Mouse (Mus musculus) mouse embryonic stem cell (cell line): ENCODE results near the gene Sfxn5.

Experiments
- in situ Hi-C, 2 experiments: fragments of 300-500 bp; cut with MboI; formaldehyde crosslinking; loops; 1 replicate in 1 of 2; 3 replicates in 1 of 2; pipeline ENCODE4 v1.14.3; 2019 to 2020; ENCODE audit warnings: low sequenced_read_pairs in 2 of 2, low pct_unique_long_range_greater_than_20kb in 1 of 2, mixed read lengths in 1 of 2; ENCODE audit not compliant: unreplicated experiment in 1 of 2

Sfxn5 gene

DNA sequence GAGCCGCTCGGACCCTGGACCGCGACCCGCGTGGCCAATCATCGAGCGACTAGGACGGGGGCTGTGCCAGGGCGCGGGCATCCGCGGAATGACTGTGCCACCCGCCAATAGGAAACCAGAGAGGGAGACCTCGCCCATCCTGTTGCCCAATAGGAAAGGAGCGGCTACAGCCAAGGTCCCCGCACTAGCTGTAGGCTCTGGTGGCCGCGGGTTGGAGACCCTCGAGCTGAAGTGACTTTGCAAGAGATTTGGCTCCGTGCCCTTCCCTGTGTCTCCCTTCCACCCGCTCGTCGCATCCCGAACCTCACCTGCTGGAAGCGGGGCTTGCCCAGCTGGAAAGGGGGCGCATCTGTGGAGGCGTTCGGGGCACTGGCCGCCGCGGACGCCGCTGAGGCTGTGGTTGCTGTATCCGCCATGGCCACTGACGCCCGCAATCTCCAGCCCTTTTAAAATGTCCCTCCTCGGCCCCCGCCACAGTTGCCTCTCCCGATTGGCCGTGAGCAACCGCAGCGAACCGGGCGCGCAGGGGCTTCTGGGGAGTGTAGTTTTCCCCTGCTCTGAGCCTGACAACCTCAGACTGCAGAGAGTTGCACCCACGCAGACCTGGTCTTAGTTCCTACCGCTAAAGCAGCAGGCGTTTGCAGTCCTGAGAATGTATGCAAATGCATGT lies at the start of gene Sfxn5:
Gene Sfxn5, minus strand, starts transcription at position 423 of the 670 bp plus-strand sequence.
- in situ Hi-C loops: no loop called here

GRCm38 (mm10) chr6:85382791-85383190 lies 49.6 kb upstream of the Sfxn5 start:
- in situ Hi-C loops: no loop called here

GRCm38 (mm10) chr6:85381648-85382020 lies 48.4 kb upstream of the Sfxn5 start:
- in situ Hi-C loops: no loop called here

DNA sequence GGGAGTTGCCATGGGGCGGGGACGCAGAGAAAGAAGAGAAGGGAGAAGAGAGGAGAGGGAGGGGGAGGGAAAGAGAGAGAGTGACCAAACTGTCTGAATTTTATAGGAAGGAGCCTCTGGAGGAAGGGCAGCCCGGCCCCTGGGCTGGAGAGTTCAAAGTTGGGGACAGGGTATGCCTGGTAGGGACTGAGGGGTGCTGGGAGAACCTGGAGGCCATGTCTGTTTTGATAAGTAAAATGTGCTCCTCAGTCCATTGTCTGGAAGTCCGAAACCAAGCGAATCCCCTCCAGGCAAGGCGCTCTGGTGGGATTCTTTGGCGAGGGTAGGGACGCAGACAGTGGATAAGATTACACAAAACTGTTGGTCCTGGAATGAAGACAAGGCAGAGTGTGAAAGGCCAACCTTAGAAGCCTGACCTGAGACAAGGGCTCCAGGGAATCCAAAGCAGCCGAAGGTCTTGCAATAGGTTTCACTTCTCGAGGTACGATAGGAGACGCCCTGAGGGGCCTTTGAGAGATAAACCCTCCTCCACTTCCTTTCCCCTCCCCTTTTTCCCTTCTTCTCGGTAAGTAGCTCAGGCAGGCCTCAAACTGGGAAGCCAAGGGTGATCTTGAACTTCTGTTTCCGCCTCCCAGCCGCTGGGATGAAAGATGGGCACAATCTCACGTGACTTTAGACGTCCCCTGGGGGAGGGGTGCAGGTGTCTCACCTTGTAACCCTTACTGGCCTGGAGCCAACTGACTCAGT lies 47.9 kb upstream of the Sfxn5 start:
- in situ Hi-C loops: no loop called here

- in situ Hi-C loops: no loop called here
These were observed 47.1 kb upstream of the Sfxn5 start for GRCm38 (mm10) chr6:85380201-85380900.

DNA sequence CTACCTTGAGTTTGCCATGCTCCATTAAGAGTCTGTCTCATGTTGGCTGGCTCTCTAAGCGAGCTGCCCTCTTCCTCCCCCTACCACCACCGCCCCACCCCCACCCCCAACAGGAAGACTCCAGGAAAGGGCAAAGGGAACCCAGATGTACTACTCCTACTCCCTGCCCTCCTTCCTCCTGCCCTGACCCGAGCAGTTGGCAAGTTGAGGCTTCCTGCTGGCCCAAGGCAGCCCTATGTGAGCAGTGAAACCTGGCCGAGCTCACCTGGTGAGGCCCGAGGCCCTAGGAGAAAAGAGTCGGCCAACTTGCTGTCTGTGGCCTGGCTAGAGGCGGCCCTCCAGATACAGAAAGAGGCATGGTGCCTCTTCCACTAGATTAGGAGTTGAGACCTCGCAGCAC lies 45.4 kb upstream of the Sfxn5 start:
- in situ Hi-C loops: no loop called here

DNA sequence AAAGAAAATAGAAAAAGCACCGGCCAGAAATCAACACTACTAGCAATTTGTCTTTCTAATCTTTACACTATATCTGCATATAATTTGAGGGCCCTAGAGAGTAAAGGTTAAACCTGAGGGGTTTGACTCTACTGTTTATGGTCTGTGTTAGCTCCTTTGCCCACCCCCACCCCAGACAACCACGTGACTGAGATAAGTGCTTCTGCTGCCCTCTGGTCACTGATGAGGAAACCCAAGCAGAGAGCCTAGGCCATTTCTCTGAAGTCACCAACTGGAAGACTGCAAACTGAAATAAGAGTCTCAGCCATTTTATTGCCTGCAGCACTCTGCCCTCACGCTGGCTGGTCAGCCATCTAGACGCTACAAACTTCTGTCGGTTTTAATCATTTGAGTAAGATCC lies 44.7 kb upstream of the Sfxn5 start:
- in situ Hi-C loops: no loop called here

DNA sequence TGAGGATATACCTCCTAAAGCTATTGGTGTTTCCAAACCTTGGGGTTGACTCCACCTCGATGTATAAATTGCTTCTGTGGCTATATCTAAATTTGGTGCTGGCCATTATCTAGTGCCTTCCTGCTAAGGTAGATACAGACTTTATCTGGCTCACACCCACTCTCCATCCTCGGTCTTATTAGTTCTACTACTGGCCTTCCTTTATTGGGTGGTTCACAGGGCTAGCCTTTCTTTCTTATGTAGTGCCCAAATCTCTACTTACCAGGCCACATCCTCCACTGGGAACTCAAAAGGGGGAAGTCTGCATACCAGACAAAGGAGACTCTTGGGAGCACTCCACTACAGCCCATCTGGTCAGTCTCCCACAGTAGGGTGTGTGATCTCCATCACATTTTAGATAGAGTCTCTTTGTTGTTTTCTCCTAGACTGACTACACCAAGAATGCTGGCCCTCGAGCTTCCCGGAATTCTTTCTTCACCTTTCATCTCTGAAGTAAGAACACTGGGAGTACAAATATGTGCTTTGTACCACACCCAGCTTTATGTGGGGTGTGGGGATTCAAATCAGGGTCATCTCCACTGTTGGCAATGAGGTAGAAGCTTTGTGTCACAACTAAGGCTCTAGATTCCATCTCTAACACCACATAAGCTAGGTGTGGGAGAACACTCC lies 44.0 kb upstream of the Sfxn5 start:
- in situ Hi-C loops: no loop called here

- in situ Hi-C loops: no loop called here
These were observed 41.5 kb upstream of the Sfxn5 start for GRCm38 (mm10) chr6:85374734-85375114.

- in situ Hi-C loops: no loop called here
These were observed 40.9 kb upstream of the Sfxn5 start, which contains the start of gene Rab11fip5 for GRCm38 (mm10) chr6:85373951-85374733. Gene Rab11fip5, minus strand, starts transcription at chr6:85374634.

DNA sequence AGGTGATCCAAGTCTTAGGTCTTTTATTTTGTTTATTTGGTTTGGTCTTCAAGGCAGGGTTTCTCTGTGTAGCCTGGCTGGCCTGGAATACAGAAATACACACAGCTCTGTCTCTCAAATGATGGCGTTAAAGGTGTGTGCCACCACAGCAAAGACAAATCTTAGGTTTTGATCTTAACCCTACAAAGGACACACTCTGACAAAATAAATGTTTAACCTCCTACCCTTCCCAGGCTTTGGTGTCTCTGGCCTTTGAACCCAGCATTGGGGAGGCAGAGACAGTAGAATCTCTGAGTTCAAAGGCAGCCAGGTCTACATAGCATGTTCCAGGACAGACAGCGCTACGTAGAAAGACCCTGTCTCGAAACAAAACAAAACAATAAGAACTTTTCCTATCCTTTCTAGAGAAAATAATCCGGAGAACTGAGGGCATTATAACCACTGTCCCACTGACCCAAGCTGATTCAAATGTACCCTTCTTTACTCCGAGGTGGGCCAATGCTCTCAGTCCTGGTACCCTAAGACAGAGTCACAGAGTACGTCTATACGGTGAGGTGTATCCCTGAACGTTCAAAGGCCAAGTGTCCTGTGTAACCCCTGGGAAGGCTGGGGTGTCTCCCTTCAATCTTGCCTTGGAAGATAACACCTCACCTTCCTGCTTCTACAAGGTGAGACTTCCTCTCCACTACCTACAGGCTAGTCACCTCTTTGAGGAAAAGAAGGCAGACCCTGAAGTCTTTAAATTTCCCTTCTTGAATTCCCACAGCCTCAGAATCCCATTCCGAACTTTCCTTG lies 40.0 kb upstream of the Sfxn5 start:
- in situ Hi-C loops: no loop called here

- in situ Hi-C loops: no loop called here
These were observed 39.3 kb upstream of the Sfxn5 start for GRCm38 (mm10) chr6:85372496-85372895.

- in situ Hi-C loops: no loop called here
These were observed 38.7 kb upstream of the Sfxn5 start for GRCm38 (mm10) chr6:85371859-85372405.

- in situ Hi-C loops: no loop called here
These were observed 37.6 kb upstream of the Sfxn5 start for GRCm38 (mm10) chr6:85370666-85371430.

DNA sequence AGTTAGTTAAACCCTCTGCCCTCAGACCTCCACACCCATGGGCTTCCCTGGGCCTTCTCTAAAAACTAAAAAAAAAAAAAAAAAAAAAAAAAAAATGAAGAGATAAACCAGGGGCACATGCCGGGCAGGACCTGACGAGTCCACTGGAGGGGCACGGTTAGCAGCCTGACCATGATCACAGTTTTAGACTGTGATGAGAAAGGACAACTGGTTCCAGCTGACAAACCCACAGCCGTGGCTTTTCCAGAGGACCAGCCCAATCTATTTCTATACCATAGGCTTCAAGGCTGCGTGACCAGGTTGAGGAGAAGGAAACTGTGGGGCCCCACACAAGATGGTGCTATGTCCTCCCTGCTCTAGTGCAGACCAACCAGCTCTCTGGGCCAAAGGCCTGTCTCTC lies 36.8 kb upstream of the Sfxn5 start:
- in situ Hi-C loops: no loop called here

- in situ Hi-C loops: no loop called here
These were observed 36.1 kb upstream of the Sfxn5 start for GRCm38 (mm10) chr6:85369181-85369860.
